Mouse (Mus musculus): ENCODE measurements around the gene Raph1. TPM values are rescaled to one million over a fixed set of nuclear protein-coding genes. Genes with fewer than 3 reads are reported as not detected.

The Raph1 gene
- total RNA-seq (2022), result 100 to 1,000 TPM in 3 of 4 experiments, 10 to 100 TPM in 1; 71.6 to 273 (median 178) TPM

- DNase-seq, result peak; percentile 78
Measured at GRCm38 (mm10) chr1:60566631-60567311, at the start of gene Raph1. Gene Raph1, minus strand, starts transcription at chr1:60567104.

GRCm38 (mm10) chr1:60615703-60616102, 48.8 kb upstream of the Raph1 start:
- no peak for DNase-seq

- no peak for DNase-seq
Measured at GRCm38 (mm10) chr1:60614902-60615301, 48.0 kb upstream of the Raph1 start.

- no peak for DNase-seq
Measured at GRCm38 (mm10) chr1:60611968-60612367, 45.1 kb upstream of the Raph1 start.

- DNase-seq, result no peak
Measured at GRCm38 (mm10) chr1:60610631-60611030, 43.7 kb upstream of the Raph1 start.

GRCm38 (mm10) chr1:60609011-60609775, 42.3 kb upstream of the Raph1 start:
- peak; percentile 28 for DNase-seq

GRCm38 (mm10) chr1:60604481-60605021, 37.6 kb upstream of the Raph1 start:
- no peak for DNase-seq

GRCm38 (mm10) chr1:60600682-60601081, 33.8 kb upstream of the Raph1 start:
- no peak for DNase-seq

DNA sequence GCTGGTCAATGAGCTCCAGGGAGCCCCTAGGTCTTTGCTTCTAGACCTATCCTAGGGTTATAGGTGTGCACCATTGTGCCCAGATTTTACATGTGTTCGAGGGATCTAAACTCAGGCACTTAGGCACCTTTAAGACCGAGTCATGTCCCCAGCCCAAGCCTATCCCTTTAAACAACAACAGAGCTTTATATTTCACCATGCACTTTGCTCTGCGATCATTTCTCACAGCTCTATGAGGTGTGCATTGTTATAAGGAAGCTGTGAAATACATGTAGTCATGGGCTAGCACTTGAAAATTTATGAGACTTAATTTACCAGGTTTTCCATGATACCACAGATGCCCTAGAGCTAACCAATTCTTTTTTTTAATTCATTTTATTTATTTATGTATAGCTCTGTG, 33.0 kb upstream of the Raph1 start:
- no peak for DNase-seq

GRCm38 (mm10) chr1:60599013-60599701, 32.3 kb upstream of the Raph1 start:
- DNase-seq, result peak; percentile 49

- peak; percentile 18 for DNase-seq
Measured at GRCm38 (mm10) chr1:60596386-60597320, 29.7 kb upstream of the Raph1 start.

GRCm38 (mm10) chr1:60593101-60593500, 26.2 kb upstream of the Raph1 start:
- no peak for DNase-seq

- no peak for DNase-seq
Measured at GRCm38 (mm10) chr1:60588887-60589629, 22.2 kb upstream of the Raph1 start.

DNA sequence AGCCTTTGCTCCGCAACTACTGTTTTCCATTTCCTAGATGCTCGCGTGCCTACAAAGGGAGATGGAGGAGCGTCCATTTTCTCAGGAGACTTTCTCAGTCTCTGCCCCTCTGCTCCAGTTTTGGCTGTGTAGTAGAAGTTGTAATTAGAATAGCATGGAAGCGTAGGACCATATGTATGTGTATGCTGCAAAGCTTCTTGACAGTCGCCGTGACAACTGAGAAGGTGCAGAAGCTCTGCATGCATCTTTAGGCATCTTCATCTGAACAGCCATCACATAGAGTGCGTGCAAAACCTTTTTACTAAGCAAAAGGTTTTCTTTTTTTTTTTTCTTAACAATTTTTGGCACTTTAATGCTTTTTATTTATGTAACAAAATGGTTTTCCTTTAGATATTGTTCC, 14.1 kb upstream of the Raph1 start:
- no peak for DNase-seq

GRCm38 (mm10) chr1:60579886-60580285, 13.0 kb upstream of the Raph1 start:
- DNase-seq, result no peak

DNA sequence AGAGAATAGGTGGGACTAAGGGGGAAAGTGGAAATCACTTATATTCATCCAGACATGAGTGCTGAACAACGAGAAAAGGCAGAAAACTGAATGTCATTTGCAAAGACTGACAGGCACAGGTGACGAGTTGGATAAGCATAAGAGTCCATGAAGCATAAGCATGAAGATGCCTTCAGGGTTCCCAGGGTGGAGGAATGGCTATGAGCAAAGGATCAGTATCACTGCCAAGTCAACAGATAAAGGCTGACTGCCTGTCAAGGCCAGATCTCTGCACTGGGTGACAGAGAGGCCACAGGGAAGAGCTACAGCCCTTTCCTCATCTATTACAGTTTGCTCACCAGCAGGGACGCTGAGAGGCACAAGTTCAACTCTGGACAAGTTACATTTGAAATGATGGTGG, 5.8 kb upstream of the Raph1 start:
- peak; percentile 64 for DNase-seq

- DNase-seq, result no peak
Measured at GRCm38 (mm10) chr1:60569741-60570140, 2.8 kb upstream of the Raph1 start.

DNA sequence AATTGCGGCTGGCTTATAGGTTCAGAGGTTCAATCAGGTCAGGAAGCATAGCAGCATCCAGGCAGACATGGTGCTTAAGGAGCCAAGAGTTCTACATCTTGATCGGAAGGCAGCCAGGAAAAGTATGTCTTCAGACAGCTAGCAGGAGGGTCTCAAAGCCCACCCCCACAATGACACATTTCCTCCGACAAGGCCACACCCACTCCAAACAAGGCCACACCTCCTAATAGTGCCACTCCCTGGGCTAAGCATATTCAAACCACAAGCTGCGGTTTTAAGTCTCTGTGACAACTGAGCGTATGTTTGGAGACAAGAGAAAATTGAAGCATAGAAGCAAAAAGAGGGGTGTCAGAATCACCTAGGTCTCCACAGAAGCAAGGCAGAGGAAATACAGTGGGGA, 2.3 kb upstream of the Raph1 start:
- no peak for DNase-seq

DNA sequence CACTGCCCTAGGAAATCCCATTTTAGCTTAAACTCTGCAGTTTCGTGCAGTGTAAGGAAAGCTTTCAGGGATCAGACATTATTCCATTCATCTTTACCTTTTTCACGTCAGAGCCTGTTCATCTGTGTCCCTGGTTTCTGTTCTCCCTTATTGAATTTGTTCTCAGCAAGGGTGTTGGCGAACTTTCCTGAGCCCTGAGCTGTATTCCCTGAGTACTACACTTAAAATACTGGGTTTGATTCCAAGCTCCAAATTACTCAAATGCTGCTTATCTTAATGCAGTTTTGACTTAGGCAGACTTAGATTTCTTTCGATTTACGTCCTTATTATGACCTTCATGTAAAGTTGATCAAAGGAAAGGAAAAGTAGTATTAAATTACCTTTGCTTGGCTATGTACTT, 417 bp upstream of the Raph1 start:
- no peak for DNase-seq

GRCm38 (mm10) chr1:60565931-60566630, 823 bp downstream of the Raph1 start:
- DNase-seq, result peak; percentile 43
